Mouse (Mus musculus) central nervous system, embryonic 14 days (tissue): ENCODE results near the gene Alkbh1. TPM values are rescaled to one million over a fixed set of nuclear protein-coding genes. Genes with fewer than 3 reads are reported as not detected.

Source experiments
- polyA plus RNA-seq: library from polyadenylated mRNA; depleted of rRNA; stranded (reverse); fragments of >200 nt; gene quantifications from 2 replicates; pipeline ENCODE4 v1.2.3, GENCODE M21; 2012; rRNA removed

The Alkbh1 gene
- 33.1 and 41.4 TPM in 2 replicates for polyA plus RNA-seq

GRCm38 (mm10) chr12:87443700-87444122 lies at the start of gene Alkbh1, which contains the start of gene Slirp:
Gene Alkbh1, minus strand, starts transcription at chr12:87444017.
Gene Slirp, plus strand, starts transcription at chr12:87443896.

GRCm38 (mm10) chr12:87471964-87472786 lies 28.4 kb upstream of the Alkbh1 start, which contains the start of gene Snw1:
Gene Snw1, minus strand, starts transcription at chr12:87472274.

GRCm38 (mm10) chr12:87388122-87388774 lies 55.6 kb downstream of the Alkbh1 start, which contains the start of gene Sptlc2:
Gene Sptlc2, minus strand, starts transcription at chr12:87388355.

Other genes starting within 250 kb of the Alkbh1 start
- 1.2 and 1.7 TPM in 2 replicates for gene Samd15, start 244.3 kb downstream of the Alkbh1 start, polyA plus RNA-seq
- 10.1 and 10.5 TPM in 2 replicates for gene Tmed8, start 243.6 kb downstream of the Alkbh1 start, polyA plus RNA-seq
- gene Noxred1, start 205.3 kb downstream of the Alkbh1 start, polyA plus RNA-seq, result 2.4 and 4.0 TPM in 2 replicates
- 57.9 and 68.4 TPM in 2 replicates for gene Vipas39, start 177.8 kb downstream of the Alkbh1 start, polyA plus RNA-seq
- gene Ahsa1, start 177.5 kb downstream of the Alkbh1 start, polyA plus RNA-seq, result 199 and 202 TPM in 2 replicates
- 1.0 and 1.1 TPM in 2 replicates for gene Ism2, start 144.3 kb downstream of the Alkbh1 start, polyA plus RNA-seq
- gene Sptlc2, start 55.7 kb downstream of the Alkbh1 start, polyA plus RNA-seq, result 35.9 and 37.6 TPM in 2 replicates
- 83.3 and 98.6 TPM in 2 replicates for gene Slirp, start 121 bp downstream of the Alkbh1 start, polyA plus RNA-seq
- gene Snw1, start 28.3 kb upstream of the Alkbh1 start, polyA plus RNA-seq, result 51.0 and 56.3 TPM in 2 replicates
- gene Gm5788, start 50.7 kb upstream of the Alkbh1 start, polyA plus RNA-seq, result not detected in 2 replicates
- not detected in 2 replicates for gene Gm8300, start 70.3 kb upstream of the Alkbh1 start, polyA plus RNA-seq
- not detected in 2 replicates for gene Oog1, start 158.7 kb upstream of the Alkbh1 start, polyA plus RNA-seq
- not detected in 2 replicates for gene Gm4027, start 174.9 kb upstream of the Alkbh1 start, polyA plus RNA-seq
- gene Gm16381, start 200.6 kb upstream of the Alkbh1 start, polyA plus RNA-seq, result not detected in 2 replicates